Comparison of ENCODE assay signal across 16 mouse cellular contexts in genomic region chr5:61553526-61553925, GRCm38 (mm10).
"Had no signal": no experiment of that assay in that cellular context is flagged by ENCODE, and none has a peak within 500 bp of the region (broad histone marks: within the 10 kb centered on the region; RNA-seq: fewer than 3 reads in every experiment).

No protein-coding gene starts in this region.

- H3K27ac ChIP-seq: neural tube, embryonic 12.5 days; neural tube, embryonic 13.5 days; neural tube, embryonic 15.5 days; stomach, embryonic 15.5 days; stomach, postnatal 0 days had no signal

- H3K4me1 ChIP-seq: neural tube, embryonic 12.5 days; neural tube, embryonic 13.5 days; neural tube, embryonic 15.5 days; stomach, embryonic 15.5 days had no signal

- H3K4me3 ChIP-seq: neural tube, embryonic 12.5 days; neural tube, embryonic 13.5 days; neural tube, embryonic 15.5 days; stomach, embryonic 15.5 days had no signal

- H3K36me3 ChIP-seq: neural tube, embryonic 12.5 days; neural tube, embryonic 13.5 days; neural tube, embryonic 15.5 days; stomach, embryonic 15.5 days had no signal

- H3K4me2 ChIP-seq: neural tube, embryonic 12.5 days; neural tube, embryonic 13.5 days; neural tube, embryonic 15.5 days; stomach, embryonic 15.5 days had no signal

- DNase-seq: right cerebral cortex, adult 18-20 months; right cerebral cortex, postnatal 14 days; right cerebral cortex, postnatal 25 days; right cerebral cortex, postnatal 4 days; spleen, adult 18-20 months; thymus, adult 18-20 months; thymus, adult 2 months; thymus, postnatal 14 days; thymus, postnatal 25 days; thymus, postnatal 36 days; thymus, postnatal 4 days had no signal

- H3K9ac ChIP-seq: neural tube, embryonic 12.5 days; neural tube, embryonic 13.5 days; neural tube, embryonic 15.5 days; stomach, embryonic 15.5 days had no signal

- H3K9me3 ChIP-seq: neural tube, embryonic 12.5 days; neural tube, embryonic 13.5 days; neural tube, embryonic 15.5 days; stomach, embryonic 15.5 days had no signal

- H3K27me3 ChIP-seq: neural tube, embryonic 12.5 days; neural tube, embryonic 13.5 days; neural tube, embryonic 15.5 days; stomach, embryonic 15.5 days had no signal
